Mouse (Mus musculus): Measurements from ENCODE around the gene Unc13d.

DNA sequence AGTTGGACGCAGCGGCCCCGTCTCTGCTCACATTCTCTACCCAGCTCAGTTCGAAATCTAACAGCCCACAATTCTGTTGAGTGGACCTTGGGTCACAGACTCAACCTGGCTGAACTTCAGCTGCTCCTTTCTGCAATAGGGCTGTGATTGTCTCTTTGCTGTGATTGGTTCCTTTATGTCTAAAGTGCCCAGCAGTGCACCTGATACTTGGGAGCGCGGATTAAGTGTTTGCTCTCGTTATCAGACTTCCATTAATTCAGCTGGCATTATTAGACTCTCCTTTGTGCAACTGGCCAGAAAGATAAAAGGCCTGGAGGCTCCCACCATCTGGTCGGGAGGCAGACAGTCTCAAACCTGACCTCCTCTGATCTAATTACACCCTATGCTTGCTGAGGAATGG, 62.9 kb downstream of the Unc13d start:
- no peak for TF ChIP-seq CTCF (IDR thresholded peaks at IDR 0.05; ENCODE audit: low read depth, low read length)
- no peak for TF ChIP-seq EP300 (IDR thresholded peaks at IDR 0.05; ENCODE audit: insufficient read depth, low read depth, low read length)

Measured in ES-Bruce4 (cell line).